Mouse (Mus musculus) brain, embryonic 14.5 days (tissue): ENCODE measurements at regions not wholly inside any gene's neighbourhood (a gene's known extent, or its start where the extent isn't known, plus 50 kb on each side); places are given as distances from the start of the nearest gene placed in this dataset.

Experiments used
- CTCF ChIP-seq: fragments of 200-500 bp; IDR thresholded peaks from 2 replicates; pipeline ENCODE4 v1.5.1; 2012; ENCODE audit warnings: inconsistent platforms, mild to moderate bottlenecking, moderate library complexity, borderline replicate concordance; ENCODE audit not compliant: insufficient read depth, insufficient read length; ENCODE audit errors: extremely low read depth
- POLR2A ChIP-seq: fragments of 200-500 bp; IDR thresholded peaks from 2 replicates; pipeline ENCODE4 v1.6.1; 2012; ENCODE audit warnings: mild to moderate bottlenecking, inconsistent platforms, borderline replicate concordance; ENCODE audit not compliant: poor library complexity, insufficient read depth, insufficient read length, severe bottlenecking; ENCODE audit errors: extremely low read depth

- TF ChIP-seq CTCF (no peak), POLR2A (no peak)
Measured at GRCm38 (mm10) chr12:77039295-77039952, 77.4 kb upstream of the Max start.
